Mouse (Mus musculus) right cerebral cortex, adult 2 months (tissue): ENCODE measurements at regions not wholly inside any gene's neighbourhood (a gene's known extent, or its start where the extent isn't known, plus 50 kb on each side); places are given as distances from the start of the nearest gene placed in this dataset.
A peak's percentile ranks its signal among the peaks of the same experiment; 100 is the strongest.

ENCODE experiments used
- DNase-seq, 2 experiments: peaks; one replicate each; pipeline ENCODE4 v3.0.0; 2021 to 2022; ENCODE audit warnings: low spot score in 2 of 2

DNA sequence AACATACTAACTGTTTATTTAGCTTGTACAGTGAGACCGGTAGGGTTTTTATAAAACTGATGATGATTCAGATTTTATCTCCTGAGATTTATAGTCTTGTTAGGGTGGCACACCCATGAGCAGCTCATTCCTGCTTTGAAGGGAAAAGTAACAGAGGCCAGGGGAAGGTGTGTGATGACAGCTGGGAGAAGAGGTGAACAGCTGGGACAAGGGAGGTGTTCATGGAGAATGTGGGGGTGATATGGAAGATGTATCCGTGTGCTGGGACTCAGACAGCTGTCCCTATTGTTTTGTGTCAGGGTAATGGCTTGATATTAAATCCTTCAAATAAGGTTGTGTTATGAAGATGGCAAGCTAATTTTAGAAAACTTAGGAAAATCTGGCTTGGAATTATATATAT, 2238.4 kb upstream of the Gm7489 start:
- DNase-seq: no peak

DNA sequence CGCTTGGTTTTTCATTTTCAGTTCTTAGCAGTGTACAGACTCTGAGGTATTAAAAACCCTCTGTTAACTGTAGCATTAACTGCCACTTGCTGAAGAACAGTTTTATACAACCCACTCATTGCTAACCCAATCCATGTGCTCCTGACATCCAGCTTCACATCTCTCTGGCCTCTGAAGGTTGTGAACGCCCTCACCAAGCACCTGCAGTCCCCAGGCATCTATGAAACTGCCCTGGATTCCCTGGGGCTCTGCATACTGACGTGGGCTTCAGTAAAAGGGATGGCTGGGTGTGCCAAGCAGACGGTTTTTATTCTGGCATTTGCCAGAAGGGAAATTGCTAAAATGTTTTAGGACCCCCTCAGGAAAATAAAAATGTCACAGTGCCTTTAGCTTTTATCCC, 2232.2 kb upstream of the Gm7489 start:
- DNase-seq: no peak

DNA sequence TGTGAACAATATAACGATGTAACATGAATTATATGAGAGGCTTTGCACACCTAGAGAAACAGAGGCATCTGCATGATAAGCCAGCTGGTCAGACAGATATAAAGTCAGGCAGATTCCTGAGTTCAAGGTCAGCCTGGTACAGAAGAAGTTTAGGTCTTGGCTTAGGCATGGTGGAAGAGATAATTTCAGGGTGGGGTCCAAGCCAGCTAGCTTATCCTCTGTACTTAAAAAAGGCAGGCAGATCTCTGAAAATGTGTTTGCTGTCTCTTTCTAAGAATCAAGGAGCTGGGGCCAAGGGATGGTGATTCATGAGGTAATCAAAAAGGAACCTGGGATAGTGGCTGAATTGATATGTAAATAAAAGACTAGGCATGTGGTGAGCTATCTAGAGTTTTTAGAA, 2227.1 kb upstream of the Gm7489 start:
- DNase-seq: no peak

DNA sequence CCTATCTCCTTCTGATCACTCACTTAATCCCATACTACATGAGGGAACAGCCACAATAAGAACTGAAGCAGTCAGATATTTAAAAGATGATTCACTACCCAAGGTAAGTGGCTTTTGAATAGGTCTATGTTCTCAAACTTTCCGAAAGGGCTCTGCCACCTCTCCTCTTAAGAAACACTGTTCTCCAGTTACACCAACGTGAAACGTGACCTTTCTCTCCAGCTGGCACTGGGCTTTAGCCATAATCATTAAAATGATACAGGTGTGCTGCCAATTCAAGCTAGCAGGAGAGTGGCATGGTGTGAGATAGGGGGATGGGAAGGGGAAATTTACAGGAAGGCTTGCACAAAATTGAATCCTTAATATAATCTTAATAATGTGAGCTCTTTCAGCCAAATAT, 2216.4 kb upstream of the Gm7489 start:
- no peak for DNase-seq

DNA sequence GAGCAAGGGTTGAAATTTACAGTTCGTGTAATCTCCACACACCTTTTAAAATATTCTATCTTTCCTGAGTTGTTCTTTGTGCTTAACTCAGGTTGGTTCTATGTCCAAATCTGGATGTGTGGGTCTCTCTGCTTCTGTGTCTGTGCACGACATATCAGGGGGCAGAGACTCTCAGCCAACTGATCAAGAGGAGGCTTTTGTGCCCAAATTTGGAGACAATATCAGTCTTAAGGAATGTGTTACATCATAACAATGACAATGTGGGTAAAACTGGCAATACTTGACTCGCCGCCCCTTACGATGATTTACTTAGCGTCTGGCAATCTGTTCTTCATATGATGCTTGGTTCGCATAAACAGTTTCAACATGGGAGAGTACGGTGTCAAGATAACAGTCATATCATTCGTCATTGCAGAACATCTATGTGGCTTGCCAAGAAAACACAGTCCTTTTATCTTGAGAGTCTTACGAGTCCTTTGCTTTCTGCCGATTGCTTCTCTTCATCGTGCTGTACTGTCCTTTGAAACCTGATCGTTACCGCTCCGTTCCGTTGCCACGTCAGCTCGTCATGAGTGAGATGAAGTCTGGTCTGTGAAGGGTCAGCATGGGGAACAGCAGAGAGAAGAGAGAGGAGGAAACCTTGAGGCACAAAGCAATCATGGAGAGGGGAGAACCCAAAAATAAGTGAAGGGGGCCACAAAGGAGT, 2212.9 kb upstream of the Gm7489 start:
- no peak for DNase-seq

DNA sequence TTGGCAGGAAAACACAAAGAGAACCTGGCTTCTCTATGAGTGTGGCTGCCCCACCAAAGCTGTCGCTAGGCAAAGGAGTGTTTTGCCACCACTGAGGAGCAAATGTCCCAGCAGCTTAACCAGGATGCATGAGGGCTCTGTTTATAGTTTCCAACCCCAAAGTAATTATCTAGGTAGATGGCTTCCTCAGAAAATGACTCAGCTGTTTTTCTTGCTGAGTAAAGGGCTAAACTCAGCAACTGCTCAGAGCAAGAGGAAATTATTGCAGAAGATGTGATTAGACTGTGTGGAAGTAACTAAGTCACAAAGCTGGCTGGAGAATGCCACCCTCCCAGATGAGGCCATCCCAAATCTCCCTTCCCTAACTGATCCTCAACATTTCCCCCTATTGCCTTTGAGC, 2211.2 kb upstream of the Gm7489 start:
- DNase-seq: no peak

DNA sequence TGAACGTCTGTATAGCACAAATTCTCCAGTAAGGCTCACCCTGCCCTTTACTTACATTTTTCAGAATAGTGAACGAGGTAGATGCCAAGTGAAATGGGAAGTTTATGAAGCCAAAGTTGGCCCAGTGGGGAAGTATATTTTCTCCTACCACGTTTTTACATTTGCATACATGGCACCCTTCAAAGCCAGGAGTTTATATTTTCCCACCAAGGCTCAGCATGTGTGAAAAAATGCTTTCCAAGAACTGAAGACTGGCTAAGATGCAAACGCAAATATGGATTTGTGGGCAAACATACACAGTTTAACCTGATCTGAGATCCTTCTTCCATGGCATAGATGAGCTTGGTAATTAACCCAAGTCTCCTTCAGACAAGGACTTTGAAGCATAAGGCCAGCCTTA, 2209.4 kb upstream of the Gm7489 start:
- DNase-seq: no peak

DNA sequence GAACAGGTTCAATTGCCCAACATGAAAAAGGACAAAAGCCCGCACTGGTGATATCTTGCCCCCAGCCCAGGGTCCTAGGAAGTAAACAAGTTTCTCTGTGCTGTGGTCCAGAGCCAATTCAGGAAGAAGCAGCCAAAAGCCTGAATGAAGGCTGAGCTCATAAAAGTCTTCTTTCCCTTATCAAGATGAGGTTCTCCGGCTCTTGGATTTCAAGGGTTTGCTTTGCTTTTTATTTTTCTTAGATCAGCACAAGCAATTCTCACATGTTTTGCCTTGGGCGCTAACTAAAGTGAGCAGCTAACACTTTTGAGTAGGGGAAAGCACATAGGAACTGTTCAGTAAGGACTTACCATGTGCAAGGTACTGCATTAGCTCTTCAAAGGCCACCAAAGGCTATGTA, 2208.0 kb upstream of the Gm7489 start:
- no peak for DNase-seq

DNA sequence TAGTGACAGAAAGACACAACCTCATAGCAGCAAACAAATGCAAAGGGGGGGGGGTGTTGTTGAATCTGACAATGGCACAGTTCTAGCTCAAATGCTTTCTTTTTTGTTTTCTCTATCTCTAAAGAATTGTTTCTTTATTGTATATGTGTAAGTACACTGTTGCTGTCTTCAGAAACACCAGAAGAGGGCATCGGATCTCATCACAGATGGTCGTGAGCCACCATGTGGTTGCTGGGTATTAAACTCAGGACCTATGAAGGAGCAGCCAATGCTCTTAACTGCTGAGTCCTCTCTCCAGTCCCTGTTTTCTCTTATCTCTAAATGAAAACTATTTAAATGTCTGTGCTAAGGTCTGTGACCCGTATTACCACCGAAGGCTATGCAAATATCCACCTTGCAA, 2207.4 kb upstream of the Gm7489 start:
- DNase-seq: no peak

DNA sequence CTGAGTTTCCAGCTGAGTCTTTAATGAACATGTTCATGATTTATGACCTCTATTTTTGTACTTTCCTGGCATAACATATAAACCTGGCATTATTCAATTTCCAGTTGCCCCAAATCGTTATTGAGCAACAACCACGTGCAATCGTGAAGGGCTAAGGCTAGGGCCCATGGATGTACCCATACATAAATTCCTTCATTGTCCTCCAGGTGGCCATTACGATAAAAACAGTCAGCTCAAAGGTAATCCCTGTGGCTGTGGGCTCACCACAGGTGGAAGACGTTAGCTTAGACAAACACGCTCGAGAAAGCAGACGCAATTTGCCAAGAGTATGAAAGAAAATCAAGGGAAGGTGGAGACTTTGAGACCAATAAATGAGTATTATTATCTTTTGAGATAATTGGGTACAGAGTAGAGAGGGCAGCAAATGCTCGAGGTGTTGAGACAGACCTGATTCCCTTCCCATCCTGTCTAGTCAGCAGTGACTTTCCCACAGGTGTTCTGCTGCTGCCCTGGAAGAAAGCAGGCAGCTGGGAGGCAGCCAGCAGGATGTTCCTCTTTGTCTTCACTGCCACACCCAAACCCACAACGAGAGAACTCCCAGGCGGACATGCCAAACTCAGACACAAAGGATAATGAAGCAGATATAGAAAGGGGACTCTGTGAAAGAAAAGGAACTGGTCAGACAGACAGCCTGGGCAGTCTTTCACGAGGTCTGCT, 2205.4 kb upstream of the Gm7489 start:
- no peak for DNase-seq

DNA sequence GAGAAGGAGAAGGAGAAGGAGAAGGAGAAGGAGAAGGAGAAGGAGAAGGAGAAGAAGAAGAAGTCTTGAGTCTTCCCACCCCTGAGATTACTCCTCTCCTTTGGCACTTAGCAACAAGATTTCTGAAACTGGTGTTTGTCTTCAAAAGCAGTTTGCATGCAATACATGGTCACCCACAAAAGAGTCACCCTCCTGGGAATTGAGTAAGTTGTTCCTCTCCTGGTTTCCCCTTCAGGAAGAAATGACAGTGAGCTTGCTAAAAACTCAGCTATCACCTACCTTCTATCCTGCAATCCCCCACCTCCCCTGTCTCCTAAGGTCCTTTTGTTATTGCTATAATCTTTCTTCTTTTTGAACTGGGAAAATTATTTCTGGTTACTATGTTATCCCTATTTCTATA, 2204.2 kb upstream of the Gm7489 start:
- no peak for DNase-seq

DNA sequence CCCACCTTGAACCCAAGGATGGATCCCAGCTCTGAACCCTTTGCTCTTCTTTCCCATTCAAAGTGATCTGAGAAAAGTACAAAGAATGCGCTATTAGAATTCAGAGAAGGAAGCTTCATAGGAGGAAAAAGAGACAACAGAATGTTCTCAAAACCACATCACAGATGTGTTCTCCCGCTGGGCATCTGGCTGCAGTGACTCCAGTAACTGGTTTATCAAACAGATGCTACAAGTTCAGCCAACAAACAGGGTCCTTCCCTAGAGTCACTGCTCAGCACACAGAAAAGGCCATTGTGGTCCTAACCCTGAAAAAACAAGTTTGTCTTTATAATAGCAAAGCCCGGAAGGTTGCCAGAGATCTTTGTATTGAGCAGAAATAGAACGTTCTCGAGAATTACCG, 2203.5 kb upstream of the Gm7489 start:
- no peak for DNase-seq

DNA sequence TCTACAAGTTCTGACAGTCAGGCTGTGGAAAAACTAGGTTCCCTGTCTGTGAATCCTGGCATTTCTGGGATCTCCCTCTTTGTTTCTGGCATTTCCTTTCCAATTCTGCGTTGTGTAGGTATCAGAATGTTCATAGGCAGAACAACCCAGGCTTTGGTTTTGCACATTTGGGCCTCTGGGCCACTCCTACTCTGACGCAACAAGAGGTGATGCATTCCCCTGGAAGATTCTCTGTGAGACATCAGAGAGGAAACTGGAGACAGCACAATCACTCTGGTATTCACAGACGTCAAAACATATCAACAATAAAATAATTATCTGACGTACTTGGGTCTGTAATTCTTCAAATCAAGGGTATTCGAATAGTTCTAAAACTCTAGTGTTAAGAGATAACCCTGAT, 2202.4 kb upstream of the Gm7489 start:
- no peak for DNase-seq

DNA sequence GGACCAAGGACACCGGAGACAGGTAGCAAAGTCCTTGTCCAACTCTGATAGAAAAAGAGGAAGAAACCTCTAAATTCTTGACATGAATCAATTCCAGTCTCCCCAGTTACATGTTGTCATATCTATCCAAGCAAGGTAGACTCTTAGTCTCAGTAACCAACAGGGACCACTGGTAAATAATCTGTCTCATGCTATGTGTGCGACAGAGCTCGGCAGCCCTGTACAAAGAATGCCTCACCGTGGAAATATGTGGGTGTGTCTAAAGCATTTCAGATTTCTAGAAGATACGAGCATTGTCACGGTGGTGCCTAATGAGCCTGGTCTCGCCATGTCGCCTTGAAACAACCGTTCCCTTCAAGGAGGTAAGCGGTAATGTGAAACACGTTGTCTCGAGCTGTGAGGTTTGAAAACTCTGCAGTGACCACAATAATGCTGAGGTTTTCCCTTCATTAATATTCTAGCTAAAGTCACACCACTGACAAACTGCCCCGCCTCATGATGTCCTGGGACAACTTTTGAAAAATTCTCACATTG, 2197.6 kb upstream of the Gm7489 start:
- DNase-seq: no peak

DNA sequence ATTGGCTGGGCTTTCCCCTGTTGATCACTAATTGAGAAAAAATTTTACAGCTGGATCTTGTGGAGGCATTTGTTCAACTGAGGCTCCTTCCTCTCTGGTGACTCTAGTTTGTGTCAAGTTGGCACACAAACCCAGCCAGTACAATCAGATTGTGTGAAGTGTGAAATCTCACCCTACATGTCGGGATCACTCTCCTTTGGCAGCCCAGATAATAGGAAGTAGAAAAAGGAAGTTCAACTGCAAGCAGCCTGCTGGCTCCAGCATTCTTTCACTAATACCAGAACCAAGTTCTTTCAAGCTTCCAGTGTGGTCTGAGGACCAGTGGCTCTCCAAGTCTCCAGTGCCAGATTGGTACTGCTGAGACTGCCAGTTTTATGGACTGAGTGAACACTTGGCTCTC, 2195.2 kb upstream of the Gm7489 start:
- no peak for DNase-seq

DNA sequence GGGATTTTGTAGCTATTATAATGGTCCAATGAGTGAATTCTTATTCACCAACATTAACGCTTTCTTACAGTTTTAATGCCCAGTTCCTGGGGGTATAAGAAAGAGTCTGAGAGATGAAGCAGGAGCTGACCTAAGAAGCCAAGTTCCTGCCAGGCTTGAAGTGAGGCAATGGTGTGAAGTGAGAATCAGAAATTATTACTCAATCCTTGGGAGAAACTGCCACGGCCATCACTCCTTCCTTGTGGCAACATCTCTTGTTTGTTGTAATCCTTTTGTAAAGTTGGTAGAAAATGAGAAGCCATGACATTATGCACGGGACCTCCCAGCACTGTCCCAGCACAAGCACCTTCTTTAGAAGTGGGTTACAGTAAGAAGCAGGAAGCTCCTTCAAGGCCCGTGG, 2192.0 kb upstream of the Gm7489 start:
- DNase-seq: no peak

DNA sequence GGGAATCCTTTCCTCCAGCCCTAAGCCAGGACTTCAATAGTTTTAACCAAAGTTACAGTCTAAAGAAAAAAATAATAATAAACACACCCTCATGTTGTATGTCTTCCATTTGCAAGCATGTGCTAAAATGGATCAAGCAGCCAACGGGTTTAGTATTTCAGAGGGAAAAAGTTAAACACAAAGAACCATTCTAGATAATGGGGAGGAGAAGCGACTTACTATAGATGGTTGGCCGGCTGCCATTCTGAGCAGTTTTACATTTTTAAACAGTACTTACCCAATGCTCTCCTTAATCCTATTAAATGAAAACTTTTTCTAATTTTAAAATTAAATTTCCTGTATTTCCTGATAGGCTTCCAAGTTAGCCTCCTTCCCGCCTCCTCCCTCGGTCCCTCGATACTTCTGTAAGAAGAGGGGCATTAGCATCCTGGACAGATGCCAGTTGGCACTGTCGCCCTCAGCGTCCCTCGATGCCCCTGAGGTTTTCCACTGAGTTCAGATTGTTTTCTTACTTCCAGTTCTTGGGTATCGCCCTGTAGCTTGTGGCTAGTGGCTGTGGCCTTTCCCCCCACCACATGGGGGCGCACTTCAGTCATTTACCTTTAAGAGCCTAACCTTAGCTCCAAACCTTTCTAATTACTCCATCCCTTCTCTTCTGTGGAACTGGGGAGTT, 2188.2 kb upstream of the Gm7489 start:
- DNase-seq: peak in 1 of 2 experiments; percentile 31

DNA sequence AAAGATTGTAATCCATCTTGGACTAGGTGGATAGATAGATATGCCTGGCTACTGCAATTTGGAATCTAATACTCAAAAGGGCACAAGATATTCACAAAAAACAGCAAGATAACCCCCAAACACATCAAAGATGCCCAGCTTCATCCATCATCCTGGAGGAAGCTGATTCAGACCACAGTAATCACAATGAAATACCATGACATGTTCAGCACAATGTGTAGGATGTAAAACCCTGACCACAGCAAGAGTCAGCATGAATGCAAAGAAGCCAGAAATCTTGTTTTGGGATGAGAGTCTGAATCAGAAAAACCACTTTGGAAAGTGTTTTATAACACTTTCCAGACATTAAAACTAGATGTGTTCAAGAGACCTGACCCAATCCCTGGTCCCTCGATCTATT, 2180.5 kb upstream of the Gm7489 start:
- DNase-seq: no peak

DNA sequence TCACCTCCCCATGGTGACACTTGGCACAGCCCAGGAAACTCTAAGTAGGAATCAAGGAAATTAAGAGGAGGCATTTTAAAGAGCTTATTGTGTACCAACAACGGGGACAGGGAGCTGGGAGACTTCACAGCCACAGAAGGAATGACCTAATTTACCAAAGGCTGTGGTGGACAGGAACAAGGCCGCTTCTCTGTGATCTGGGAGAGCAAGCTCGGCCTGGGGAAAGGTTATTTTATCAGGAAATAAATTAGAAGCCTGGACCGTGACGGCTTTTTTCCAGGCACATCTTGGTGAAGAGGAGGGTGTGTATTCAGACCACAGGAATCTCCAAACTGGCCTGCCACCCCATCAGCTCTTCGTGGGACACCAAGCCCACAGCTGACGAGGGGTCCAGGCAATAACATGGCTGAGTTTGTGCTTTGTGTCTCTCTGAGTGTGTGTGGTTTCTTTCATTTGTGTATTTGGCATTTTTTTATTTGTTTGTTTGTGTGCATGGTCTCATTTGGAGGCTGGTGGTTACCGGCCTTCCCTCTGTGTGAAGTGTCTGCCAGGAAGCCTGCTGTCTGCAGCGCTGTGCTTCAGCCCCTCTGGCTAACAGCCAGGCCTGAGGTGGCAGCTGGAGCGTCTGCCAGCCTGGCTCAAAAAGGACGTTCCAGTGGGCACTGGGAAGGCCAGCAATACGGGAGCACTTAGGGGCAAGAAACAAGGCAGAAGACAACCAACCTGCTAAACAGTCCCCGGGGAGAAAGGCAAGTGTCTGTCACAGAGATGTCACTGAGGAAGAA, 2174.6 kb upstream of the Gm7489 start:
- DNase-seq: peak; percentile 38 to 55

DNA sequence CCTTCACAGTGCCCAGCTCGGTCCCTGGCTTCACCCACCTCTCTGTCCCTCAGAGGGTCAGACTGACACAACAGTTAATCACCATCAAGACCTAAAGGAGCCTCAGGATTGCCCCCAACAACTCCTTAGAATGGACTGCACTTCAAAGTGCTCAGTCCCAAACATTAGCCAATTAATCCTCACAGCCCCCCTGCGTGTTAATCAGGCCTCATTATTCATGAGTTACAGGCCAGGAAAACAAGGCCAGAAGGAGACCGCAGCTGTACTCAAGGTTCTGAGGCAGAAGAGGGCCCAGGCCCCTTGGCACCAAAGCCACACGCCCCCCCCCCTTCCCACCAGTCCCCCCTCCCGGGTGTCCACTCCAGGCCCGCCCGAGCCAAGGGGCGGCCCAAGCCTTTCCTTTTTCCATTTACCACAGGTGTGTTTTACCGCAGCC, 2163.8 kb upstream of the Gm7489 start:
- DNase-seq: no peak

DNA sequence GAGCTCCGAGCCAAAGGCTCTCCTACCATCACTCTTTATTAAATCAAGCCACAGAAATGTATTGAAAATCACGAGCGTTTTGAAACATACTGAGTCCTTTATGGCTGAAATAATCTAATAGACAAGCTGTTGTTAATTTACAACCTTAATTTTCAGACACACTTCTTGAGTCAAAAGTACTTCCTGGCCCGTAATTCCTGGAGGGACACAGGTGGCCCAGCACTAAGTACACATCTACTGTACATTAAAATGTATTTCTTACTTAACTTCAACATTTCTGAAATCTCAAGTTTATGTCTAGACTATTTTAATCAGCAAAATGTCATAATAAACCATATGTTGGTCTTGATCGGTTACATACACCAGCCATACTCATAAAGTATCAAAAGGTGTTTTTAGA, 2163.3 kb upstream of the Gm7489 start:
- no peak for DNase-seq

DNA sequence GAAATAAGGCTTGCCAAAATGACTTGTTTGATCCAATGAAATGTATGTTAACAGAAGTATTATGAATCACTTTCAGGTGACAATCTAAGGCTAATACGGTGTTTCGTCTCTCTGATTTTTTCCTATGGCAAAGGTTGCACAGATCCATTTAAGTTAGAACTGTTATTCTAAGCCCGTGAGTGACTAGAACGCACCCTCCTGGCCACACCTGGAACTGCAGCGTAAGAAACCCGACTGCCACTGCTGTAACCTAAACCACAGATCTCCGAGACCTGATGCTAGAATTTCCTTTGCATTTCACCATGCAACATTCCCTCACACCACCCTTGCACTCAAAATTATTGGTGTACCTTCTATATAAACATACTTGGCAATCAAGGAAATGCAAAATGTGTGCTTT, 2160.6 kb upstream of the Gm7489 start:
- no peak for DNase-seq
